Mouse (Mus musculus) layer of hippocampus, postnatal 36 days (tissue): ENCODE measurements around the gene E030030I06Rik. TPM values are rescaled to one million over a fixed set of nuclear protein-coding genes. Genes with fewer than 3 reads are reported as not detected.
A peak's percentile ranks its signal among the peaks of the same experiment; 100 is the strongest.
"Not testable (repeated sequence)": the region's sequence is repeated elsewhere in the genome, so short reads cannot be mapped to it uniquely, and the experiment has no call there.

ENCODE experiments used
- DNase-seq, 2 experiments: peaks; one replicate each; pipeline ENCODE4 v3.0.0; 2022
- total RNA-seq, 2 experiments: library from RNA; stranded (reverse); gene quantifications; 2 replicates each; pipeline ENCODE4 v1.2.3; 2021

Gene E030030I06Rik
- total RNA-seq, 2 experiments from 2014 or later = not detected

DNA sequence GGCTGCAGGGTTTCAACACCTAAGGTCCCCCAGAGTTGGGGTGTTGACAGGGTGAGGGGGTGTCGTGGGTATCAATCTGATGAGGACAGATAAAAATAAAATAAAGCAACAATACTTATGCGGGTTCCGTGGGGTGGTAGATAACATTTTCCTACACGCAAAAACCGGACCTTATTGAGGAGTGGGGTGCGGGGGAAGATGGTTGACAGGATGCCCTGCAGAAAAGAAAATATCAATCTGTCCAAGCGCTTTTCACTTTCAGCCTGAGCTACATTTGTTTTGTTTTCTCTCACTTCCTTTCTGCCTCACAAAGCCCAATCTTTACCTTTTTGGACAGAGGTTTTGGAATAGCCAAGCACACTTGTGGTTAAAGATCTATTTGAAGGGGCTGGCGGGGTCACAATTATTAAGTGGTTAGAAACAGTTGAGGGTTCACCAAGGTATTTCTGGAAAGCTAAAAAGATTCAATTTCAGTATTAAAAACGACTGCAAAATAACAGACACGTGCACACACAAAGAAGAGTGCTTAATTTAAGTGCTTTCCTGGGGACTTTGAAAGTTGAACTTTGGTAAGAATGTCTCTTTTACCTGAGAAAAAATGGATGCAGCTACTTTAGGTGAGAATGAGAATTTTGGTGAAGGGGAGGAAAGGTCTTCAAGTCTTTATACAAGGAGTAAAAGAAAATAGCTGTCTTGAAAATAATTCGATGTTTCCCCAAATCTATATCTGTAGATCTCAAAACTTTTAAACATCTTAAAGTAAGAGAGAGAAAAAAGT, 3.0 kb upstream of the E030030I06Rik start:
- DNase-seq = not testable (repeated sequence)

DNA sequence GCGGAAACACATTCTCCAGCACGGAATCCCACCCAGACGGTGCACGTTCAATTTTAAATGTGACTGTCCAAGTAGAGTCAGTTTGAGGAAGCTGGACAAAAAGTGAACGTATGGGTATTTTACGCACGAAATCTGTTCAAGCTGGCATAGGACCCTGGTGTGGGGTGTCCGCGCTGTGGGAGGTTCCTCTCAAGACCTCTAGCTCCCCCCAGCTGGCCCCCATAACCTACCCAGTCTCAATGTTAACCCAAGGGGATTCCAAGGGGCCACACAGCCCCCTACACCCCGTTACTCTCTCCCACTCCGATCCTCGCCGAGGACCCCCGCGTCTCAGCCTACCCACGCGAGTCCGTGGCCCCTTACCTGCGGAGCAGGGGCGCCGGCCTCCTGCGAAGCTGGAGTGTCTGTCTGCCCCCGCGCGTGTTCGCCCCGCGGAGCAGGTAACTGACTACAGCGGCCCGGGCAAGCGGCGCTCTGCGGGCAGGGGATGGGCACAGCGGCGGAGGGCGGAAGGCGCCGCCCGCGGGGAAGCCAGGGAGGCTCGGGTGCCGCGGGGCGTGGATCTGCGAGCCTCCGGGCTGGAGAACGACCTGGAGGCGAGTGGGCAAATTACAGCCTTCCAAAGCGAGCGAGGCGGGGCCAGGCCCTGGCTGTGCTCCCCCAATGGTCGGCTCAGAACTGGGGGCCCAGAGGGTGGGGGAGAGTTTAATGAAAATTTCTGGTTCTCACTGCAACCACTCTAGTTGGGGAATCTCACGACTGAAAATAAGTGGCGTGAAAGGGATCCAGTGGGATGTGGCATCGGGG, 2.2 kb upstream of the E030030I06Rik start:
- DNase-seq = not testable (repeated sequence)

DNA sequence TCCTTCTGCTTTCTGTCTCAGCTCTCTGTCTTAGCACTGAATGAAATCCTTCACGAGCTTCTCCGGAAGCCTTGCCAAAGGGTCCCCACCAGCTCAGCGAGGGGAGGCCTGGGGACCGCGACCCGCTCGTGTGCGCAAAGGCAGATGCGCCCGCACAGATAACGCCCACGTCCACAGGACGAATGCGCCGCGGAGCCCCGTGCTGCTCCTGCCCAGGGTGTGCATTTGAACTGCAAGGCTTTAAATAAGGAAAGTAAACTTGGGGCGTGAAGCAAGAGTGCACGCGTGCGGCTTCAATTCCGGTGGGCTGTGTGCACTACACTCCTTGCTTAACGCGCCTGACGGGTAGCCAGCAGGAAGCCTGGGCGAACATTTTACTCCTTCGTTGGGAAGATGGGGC, 1.5 kb upstream of the E030030I06Rik start:
- peak in 1 of 2 experiments; percentile 3 for DNase-seq

DNA sequence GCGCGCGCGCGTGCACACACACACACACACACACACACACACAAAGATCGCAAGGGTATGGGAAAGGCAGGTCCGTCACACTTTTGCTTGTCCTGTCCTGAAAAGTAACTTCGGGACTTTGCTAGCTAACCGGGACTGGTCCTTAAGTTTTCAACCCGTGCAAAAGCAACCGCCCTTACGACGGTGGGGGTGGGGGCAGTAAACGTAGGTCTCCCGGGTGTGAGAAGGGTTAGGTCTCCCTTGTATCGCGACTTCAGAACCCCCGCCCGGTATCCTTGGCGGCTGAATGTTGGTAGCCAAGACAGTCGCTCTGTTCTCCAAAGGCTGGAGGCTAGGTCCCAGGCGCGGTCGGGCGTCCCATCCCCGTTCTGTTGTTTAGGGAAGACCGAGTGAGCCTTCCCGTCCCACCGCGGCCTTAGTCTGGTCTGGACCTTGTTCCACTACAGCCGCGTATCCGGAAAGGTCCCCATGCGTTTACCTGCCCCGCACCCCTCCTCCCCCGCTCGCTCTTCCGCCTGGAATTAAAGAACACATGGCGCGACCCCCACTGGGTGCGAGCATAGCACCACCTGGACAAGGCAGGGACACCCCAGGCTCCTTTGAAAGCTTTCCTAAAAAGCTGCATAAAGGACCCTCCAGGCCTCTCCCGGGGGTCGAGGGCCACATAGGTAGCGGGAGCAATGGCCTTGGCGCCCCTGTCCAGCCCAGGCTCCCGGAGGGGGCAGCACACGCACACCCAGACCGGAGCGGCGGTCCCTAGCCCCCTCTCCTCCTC, 808 bp upstream of the E030030I06Rik start:
- DNase-seq = no peak

DNA sequence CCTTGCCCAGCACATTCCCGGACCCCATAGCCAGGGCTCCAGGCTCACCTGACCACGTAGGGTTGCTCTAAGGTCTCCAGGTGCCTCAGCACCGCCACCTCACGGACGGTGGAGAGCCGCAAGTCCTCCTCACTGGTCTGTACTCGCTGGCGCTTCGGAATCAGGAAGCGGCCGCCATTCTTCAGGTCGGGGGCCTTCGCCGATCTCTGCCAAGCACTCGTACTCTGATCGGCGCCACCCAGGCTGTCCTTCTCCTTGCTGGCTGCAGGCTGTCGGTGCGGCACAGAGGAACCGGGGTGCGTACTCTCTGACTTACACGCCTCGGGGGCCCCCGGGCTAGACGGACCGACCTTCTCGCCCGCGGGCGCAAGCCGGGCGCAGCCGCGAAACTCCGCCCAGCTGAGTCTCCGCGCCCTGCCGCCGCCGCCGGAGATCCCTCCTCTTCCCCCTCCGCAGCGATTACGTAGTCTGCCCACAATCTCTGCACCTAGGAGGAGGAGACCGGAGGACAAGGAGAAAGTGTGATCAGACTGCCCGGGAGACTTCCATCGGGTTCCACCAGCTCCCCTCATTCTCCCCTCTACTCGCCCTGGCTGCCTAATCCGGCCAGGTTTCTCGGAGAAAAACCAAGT, 513 bp downstream of the E030030I06Rik start:
- DNase-seq = peak in 1 of 2 experiments; percentile 45

DNA sequence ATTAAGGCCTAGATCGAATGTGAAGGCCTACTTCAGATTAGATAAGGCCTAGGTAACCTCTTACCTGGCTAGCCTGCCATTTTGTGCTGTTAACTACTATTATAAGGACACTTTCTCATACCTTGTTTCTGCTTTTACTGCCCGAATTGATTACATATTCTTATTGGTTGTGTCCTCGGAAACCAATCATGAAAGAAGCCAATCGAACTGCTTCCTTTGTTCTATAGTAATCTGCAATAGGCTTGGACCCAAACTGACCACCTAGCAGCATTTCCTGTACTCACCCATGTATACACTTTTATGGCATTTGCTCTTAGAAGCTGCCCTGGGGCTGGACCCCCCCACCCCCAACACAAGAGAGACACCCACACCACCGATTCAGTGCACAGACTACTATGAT, 6.1 kb downstream of the E030030I06Rik start:
- DNase-seq = no peak

DNA sequence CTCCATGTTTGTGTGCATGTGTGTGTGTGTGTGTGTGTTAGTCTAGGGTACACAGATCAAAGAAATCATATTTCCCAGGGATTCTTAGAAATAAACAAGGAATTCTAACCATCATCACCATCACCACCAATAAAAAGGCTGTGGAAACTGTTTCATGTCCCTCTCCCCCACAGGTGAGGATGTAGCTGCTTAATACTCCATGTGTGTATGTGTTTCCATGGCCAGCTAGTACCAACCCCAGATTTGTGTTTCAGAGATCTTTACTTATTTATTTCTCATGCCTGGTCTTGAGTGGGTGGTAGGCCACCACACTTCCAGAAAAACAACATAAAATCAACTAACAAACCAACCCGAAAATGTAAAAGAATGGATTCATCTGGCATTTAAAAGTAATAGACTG, 6.9 kb downstream of the E030030I06Rik start:
- not testable (repeated sequence) for DNase-seq

DNA sequence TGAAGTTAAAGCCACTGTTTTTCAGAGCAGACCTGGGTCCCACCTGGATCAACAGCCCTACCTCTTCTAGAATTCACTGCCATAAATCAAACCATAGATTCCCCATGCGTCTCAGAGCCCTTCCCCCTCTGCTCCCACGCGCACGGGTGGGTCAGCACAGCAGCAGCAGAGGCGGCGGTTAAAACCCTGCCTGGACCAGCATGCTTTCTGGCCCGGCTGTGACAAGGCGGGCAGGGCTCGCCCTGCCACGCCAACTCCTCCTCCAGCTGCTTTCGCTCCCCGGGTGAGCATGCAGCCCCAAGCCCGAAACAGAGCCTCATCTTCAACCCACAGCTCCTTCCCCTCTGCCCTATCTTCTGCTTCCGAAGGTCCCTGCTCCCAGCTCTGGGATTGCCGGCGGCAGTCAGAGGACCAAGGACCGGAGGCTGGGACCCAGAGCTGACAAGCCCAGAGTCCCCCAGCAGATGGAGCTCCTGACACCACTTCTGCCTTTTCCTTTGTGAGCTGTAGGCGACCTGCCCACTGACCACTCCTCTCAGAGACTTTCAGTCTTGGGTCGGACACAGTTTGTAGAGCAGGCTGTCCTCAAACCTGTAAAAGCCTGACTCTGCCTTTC, 8.3 kb downstream of the E030030I06Rik start:
- peak; percentile 54 to 59 for DNase-seq

DNA sequence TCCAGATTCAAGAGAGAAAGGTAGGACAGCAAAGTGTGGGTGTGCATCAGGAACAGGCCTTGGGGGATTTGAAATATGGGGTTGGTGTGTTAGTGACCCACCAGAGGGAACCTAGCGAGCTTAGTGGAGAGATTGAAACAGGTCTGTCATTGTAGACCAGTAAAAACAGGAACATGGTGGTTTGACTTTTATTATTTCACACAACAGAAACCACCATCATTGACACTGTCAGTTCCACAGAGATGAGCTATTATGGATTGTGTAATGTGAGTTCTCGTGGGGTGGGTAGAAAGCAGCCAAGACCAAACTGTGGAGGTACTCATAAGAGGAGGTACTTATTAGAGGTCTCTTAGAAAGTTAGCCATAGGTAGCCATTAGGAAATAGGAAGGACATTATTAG, 74.5 kb downstream of the E030030I06Rik start:
- DNase-seq = no peak

DNA sequence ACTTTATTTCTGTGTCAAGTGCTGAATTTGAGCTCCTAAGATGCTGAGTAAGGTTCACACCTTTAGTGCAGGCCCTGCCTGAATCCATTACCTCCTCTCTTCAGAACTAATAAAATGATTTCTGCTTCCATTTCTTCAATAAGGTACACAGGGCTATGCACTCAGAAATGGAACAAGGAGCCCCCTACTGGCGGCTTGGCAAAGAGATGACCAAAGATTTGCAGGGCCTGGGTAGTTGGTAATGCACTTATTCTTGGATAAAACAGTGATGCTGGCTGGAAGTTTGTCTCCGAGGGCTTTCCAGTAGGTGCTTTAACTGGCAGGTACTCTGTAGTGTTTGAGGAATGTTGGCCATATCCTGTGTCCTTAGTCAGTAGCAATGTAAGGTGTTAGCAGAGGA, 76.3 kb downstream of the E030030I06Rik start:
- no peak for DNase-seq

DNA sequence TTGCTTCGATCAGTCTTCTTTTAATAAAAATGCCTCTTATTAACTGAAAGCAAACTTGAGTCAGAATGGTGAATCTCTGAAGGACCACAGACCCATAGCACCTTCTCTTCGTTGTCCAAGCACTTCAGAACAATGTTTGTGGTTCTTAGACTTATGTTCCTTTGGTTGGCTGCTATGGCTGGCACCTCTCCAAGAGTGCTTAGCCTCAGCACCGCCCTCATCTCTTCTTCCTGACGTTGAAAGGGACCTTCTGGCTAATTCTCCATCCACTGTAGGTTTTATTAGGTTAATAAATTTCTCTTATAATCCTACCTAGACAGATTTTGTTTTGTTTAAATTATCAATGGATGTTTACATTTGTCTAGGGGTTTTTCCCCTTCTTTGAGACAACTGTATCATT, 78.5 kb downstream of the E030030I06Rik start:
- no peak for DNase-seq

DNA sequence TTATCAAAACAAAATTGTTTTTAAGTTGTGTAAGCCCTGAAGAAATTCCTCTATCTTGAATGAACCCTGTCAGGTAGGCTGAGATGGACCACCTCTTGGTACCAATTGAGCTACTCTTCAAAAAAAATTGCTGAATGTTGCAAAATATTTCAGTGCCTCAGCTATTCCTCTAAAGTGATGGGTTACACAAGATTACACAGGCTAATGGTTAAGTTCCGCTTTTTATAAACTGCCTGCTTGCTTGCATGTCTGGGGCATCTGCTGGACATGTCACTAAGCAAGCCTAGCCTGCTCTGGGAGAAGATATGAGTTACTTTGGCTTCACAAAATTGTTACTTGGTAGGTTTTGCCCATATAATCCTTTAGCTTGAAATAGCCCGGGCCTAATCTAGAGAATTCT, 78.9 kb downstream of the E030030I06Rik start:
- DNase-seq = no peak

DNA sequence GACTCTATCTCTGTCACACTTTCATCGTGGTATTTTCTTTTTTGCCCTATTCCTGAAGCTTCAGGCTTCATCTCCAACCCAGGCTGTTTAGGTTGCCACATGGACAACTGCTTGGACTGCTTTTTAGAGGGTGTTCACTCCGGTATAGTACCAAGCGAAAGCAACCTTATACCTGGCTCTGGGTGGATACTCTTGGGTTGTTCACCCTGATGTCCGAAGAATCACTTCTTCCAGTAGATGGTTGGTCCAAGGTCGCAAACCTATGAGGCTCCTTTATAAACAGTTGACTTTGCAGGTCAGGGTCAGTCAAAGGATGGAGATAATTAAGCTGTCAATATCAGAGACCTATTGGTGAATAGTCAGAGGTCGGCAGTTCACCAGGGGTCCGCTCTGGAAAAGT, 81.1 kb downstream of the E030030I06Rik start, which contains the start of gene 4930444G20Rik:
TSS of gene 4930444G20Rik (minus strand) at position 101 of the 400 bp plus-strand sequence.
- not testable (repeated sequence) for DNase-seq

Other genes starting within 250 kb of the E030030I06Rik start
- not detected for gene 4930444G20Rik, start 81.2 kb downstream of the E030030I06Rik start, total RNA-seq
- gene Raet1e, start 9.3 kb upstream of the E030030I06Rik start, total RNA-seq = not detected
- gene H60b, start 9.3 kb upstream of the E030030I06Rik start, total RNA-seq = not detected
- not detected for gene Raet1d, start 211.3 kb upstream of the E030030I06Rik start, total RNA-seq